Mouse (Mus musculus) 3T3-L1 (cell line): Measurements from ENCODE around the gene Src.
"Not testable (repeated sequence)": the region's sequence is repeated elsewhere in the genome, so short reads cannot be mapped to it uniquely, and the experiment has no call there.

ENCODE experiments used
- DNase-seq: peaks from one replicate; pipeline ENCODE4 v3.0.0-alpha.2; 2015; ENCODE audit warnings: low read depth, low spot score

Gene Src

DNA sequence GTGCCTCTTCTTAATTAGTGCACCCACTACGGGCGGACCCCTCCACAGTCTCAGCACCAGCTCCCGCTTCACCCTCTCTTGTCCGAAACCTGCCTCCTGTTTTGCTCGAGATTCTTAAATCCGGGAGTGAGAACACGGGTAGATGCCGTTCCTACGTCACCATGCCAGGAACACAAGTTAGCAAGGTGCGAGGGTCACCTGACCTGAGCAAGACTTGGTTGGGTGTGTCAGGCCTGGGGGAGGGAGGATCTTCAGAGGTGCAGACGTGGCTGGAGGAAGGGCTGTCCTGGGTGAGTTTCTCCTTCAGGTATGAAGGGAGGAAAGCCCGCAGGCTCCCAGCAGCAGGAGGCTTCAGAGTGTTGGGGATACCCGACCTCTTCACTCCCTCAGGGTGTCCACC lies at the start of gene Src:
Gene Src, plus strand, starts transcription at position 239 of the 400 bp plus-strand sequence.
- no peak for DNase-seq

- DNase-seq: no peak
These were observed 46.5 kb upstream of the Src start for GRCm38 (mm10) chr2:157371696-157372095.

GRCm38 (mm10) chr2:157373681-157374080 lies 44.6 kb upstream of the Src start:
- DNase-seq: peak; percentile 19

DNA sequence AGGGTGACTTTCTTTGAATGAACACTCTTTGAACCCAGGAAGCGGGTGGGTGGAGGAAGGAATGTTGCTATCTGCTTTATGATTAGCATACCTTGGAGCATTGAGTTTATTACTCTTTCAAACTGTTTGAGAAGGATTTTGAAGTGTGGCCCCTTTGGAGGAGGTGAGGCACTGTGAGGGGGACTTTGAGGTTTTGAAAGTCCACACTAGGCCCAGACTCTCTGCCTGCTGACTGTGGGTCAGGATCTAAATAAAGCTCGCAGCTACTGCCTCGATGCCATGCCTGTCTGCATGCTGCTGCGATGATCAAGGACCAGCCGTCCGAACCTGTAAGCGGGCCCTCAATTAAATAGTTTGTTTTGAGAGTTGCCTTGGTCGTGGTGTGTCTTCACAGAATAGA lies 43.2 kb upstream of the Src start:
- DNase-seq: no peak

- DNase-seq: peak; percentile 55
These were observed 42.2 kb upstream of the Src start for GRCm38 (mm10) chr2:157375794-157376757.

DNA sequence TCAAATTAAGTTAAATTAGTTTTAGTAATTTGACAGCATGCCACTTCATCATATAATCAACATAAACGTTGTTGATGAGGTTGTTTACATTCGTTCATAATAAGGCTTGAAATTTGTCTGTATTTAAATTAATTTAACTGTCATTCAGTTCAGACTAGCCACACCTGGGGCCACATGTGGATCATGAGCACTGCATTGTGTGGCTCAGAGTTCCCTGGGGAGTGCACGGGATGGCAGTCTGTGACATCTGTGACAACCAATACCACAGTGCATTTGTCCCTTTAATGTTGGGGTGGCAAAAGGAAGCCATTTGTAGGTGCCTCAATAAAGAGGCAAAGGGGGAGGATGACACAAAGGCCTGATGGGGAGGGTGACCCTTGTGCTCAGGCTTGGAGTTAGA lies 41.2 kb upstream of the Src start:
- no peak for DNase-seq

DNA sequence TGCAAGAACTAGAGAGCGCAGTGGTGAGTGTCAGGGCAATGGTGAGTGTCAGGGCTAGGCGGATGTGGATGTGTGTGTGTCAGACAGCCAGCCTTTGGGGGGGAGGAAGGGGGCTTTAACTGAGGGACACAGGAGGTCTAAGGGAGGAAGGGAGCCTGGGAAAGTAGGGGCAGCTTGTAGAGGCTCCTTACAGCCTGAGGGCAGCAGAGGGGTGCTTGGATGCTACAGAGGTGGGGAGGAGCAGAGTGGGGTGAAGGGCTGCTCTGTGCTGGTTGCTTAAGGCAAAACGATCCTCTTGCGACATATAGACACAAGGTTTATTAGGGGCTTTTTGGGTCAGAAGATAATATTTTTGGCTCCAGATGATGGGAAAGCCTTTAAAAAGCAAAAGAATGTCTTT lies 33.4 kb upstream of the Src start:
- no peak for DNase-seq

GRCm38 (mm10) chr2:157388901-157389590 lies 29.2 kb upstream of the Src start:
- not testable (repeated sequence) for DNase-seq

- DNase-seq: no peak
These were observed 28.7 kb upstream of the Src start for GRCm38 (mm10) chr2:157389591-157389921.

- DNase-seq: no peak
These were observed 25.9 kb upstream of the Src start for GRCm38 (mm10) chr2:157392331-157392730.

- DNase-seq: no peak
These were observed 24.7 kb upstream of the Src start for GRCm38 (mm10) chr2:157393549-157393948.

GRCm38 (mm10) chr2:157394868-157395267 lies 23.4 kb upstream of the Src start:
- DNase-seq: no peak

DNA sequence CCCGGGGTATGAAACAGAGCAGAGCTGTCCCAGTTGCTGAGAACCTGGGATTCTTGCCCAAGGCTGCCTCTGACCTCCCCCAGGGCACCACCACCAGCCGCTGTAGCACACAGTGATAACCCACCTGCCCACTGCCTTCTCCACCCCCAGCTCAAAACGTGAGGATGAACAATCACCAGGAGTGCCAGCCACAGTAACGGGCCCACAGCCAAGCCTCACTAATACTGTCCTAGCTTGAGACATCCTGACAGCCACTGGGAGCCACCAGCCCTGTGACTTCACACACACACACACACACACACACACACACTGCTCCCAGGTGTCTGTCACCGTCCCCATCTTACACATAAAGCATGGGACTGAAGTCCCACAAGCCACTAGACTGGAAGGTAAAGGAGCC lies 22.9 kb upstream of the Src start:
- DNase-seq: no peak

GRCm38 (mm10) chr2:157395960-157396359 lies 22.3 kb upstream of the Src start:
- no peak for DNase-seq

DNA sequence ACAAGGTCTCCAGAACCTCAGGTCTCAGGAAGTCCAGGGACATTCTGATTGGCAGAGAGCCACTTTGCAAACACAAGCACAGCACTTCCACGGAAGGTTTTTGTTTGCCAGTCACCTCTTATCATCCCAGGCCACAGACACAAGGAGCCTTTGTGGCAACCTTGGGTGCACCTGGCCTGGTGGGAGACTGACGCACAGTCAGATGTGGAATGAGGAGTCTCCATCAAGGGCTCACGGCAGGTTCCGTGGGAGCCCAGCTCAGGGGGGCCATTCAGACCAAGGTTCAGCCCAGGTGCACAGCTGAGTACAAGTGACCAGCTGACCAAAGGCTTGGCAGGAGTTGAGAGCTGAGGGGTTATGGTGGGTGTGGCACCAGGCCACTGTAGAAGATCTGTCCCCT lies 20.9 kb upstream of the Src start:
- no peak for DNase-seq

- no peak for DNase-seq
These were observed 19.7 kb upstream of the Src start for GRCm38 (mm10) chr2:157398539-157398938.

GRCm38 (mm10) chr2:157399797-157400196 lies 18.4 kb upstream of the Src start:
- DNase-seq: no peak

DNA sequence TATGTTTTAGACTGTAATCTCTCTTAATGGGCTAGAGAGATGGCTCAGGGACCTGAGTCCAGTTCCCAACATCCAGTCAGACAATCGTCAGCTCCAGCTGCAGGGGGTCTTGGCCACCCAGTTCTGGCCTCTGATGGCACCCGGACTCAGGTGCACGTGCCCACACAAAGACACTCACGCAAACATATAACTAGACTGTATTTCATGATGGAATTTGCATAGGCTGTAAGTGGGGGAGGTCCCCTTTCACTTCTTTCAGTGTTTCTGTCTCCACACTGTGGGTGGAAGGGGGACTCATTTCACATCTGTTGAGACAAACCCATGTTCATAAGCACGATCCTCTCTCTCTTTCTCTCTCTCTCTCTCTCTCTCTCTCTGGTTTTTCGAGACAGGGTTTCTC lies 17.8 kb upstream of the Src start:
- no peak for DNase-seq

DNA sequence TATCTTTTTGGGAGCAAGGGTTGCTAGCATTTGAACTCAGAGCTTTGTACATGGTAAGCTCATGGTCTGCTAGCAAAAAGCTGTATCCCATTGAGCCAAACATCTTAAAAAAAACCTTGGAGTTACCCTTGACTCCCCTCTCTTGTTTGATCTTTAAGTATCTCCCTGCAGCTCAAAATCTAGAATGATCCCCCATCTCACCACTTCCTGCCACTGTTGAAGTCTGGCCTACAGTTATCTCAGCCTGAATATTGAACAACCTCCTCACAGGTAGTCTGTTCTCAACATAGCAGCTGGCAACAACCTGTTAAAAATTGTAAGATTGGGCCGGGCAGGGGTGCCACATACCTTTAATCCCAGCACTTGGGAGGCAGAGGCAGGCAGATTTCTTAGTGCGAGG lies 17.0 kb upstream of the Src start:
- DNase-seq: no peak

DNA sequence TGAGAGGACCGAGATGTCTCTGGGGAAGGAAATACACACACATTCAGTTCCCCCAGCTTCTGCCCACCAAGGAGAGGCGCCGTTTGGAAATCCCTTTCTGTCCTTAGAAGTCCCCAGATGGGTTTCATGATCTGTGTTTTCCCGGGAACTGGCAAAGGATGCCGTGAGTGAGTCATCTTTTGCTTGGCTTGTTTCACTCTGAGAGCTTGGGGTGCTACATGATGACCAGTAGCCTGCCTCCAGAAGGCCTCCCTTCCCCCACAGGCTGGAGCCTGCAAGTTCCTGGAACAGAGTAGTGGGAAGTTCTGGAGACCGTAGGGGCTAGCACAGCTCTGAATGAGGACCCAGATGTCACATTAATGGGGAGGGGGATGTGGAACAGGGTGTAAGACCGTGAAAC lies 10.6 kb upstream of the Src start:
- DNase-seq: peak; percentile 95

- peak; percentile 55 for DNase-seq
These were observed 8.3 kb upstream of the Src start for GRCm38 (mm10) chr2:157409793-157410533.

DNA sequence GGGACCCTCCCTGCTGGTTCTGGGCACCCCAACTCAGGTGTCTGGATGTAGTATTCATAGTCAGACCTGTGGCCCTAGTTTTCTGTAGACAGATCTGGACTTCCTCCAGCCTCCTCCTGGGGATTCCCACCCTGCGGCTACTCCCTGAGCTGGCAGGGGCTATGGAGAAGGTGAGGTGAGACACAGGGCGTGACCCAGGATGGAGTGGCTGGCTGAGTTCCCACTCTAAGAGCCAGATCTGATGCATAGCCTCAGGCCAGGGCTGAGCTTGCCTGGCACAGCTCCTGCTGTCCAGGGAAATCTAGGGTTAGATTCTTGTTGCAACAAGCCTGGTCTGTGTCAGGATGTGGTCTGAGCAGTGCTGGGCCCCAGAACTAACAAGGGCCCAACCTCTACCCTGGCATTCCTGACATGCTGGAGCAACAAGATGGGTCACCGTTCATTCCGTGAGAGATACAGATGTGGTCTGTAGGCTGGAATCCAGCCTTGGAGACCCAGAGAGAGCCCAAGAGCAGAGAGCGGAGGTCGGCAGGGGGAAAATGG lies 7.0 kb upstream of the Src start:
- peak; percentile 95 for DNase-seq
